ENCODE assay signal across 19 mouse cellular contexts in the genomic region with DNA sequence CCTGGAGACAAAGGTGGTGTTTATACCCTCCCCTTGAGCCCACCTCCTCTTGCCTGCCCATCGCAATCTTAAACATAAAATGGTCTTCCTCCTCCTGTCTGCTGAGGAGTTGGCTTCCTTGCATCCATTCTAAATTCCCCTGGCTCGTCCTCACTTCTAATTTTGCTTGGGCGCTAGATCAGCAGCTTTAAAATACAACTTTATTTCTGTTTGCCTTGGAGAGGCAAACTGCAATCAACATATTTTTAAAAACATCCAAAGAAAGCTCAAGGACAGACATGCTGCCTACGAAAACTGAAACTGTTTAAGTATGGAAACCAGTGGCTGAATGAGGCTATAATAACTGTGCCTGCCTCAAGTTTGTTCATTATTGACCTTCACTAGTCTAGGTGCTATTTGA.
DNase-seq lines count a peak whose midpoint lies in the region; TF ChIP-seq lines count a peak whose summit lies in the region.
"Had no signal": no experiment of that assay in that cellular context is flagged by ENCODE, and none has a peak within 500 bp of the region (broad histone marks: within the 10 kb centered on the region; RNA-seq: fewer than 3 reads in every experiment).

No protein-coding gene starts in this region.

- dilution Hi-C loops in CH12.LX (cut with MboI; ENCODE audit: extremely low pct_ligation_motif_present, extremely low pct_unique_long_range_greater_than_20kb, low sequenced_read_pairs) = no loop called here

- DNase-seq in left cerebral cortex, adult 2 months (ENCODE audit: extremely low spot score in 1 of 2, low spot score in 2 of 2) = no peak
- DNase-seq in left cerebral cortex, postnatal 10 days (ENCODE audit: extremely low spot score in 1 of 2, low spot score in 2 of 2) = no peak
- no peak for DNase-seq in CH12.LX (ENCODE audit: extremely low read depth)
- peak; percentile 51 for DNase-seq in brain, adult 2 months (ENCODE audit: low read depth, low spot score)
- DNase-seq in lung, adult 18-20 months = no peak
- no peak for DNase-seq in heart, postnatal 10 days
- DNase-seq: adrenal gland, adult 2 months; adrenal gland, postnatal 10 days; adrenal gland, postnatal 25 days; cerebellum, adult 11-12 months; cerebellum, adult 2 months; cerebellum, adult 9-10 months; cerebellum, postnatal 10 days; cerebellum, postnatal 25 days; forebrain, postnatal 0 days had no signal

- H3K79me2 ChIP-seq in CH12.LX (replicated peaks; ENCODE audit: control insufficient read depth, extremely low read depth, insufficient read depth, poor library complexity, severe bottlenecking) = no peaks in the 10 kb centered on the region

- in situ Hi-C loops in CH12.LX (cut with MboI; ENCODE audit: low pct_ligation_motif_present, low pct_unique_long_range_greater_than_20kb, low sequenced_read_pairs) = no loop called here

- no peaks in the 10 kb centered on the region for H3K9me3 ChIP-seq in CH12.LX (replicated peaks; ENCODE audit: low read length)
- H3K9me3 ChIP-seq: embryonic facial prominence, embryonic 10.5 days; embryonic facial prominence, embryonic 12.5 days; forebrain, embryonic 13.5 days; forebrain, embryonic 15.5 days had no signal

- H3K27me3 ChIP-seq in CH12.LX (replicated peaks) = no peaks in the 10 kb centered on the region
- H3K27me3 ChIP-seq: embryonic facial prominence, embryonic 12.5 days; forebrain, embryonic 13.5 days; forebrain, embryonic 15.5 days had no signal

- H3K4me1 ChIP-seq in CH12.LX (ENCODE audit: control insufficient read depth in 1 of 2, insufficient read depth in 2 of 2) = peaks cover 5 to 17% of the 10 kb centered on the region in 2 experiments
- H3K4me1 ChIP-seq: embryonic facial prominence, embryonic 10.5 days; embryonic facial prominence, embryonic 12.5 days; forebrain, embryonic 13.5 days had no signal

- no peaks in the 10 kb centered on the region for H3K36me3 ChIP-seq in CH12.LX (replicated peaks in 1 of 2; ENCODE audit: control insufficient read depth in 1 of 2, insufficient read depth in 1 of 2, low read length in 1 of 2)

- intact Hi-C loops in left cerebral cortex, adult 2 months (cut with DNase I) = no loop called here
- intact Hi-C loops in left cerebral cortex, postnatal 10 days (cut with DNase I) = no loop called here
- intact Hi-C loops in heart, postnatal 10 days (cut with DNase I) = no loop called here

- TF ChIP-seq RAD21 in CH12.LX (IDR thresholded peaks at IDR 0.05; ENCODE audit: low read depth, low read length) = no peak

- peak overlapping the region; percentile 45 for H3K27ac ChIP-seq in left cerebral cortex, adult 2 months
- H3K27ac ChIP-seq in CH12.LX (ENCODE audit: insufficient read depth, low read depth) = no peak overlapping the region
- H3K27ac ChIP-seq: embryonic facial prominence, embryonic 10.5 days; embryonic facial prominence, embryonic 12.5 days; forebrain, embryonic 13.5 days; forebrain, embryonic 15.5 days had no signal

- peak overlapping the region; percentile 3; the same call in 1 of the 2 replicates for H3K4me2 ChIP-seq in CH12.LX (ENCODE audit: insufficient read depth, low read depth, poor library complexity, severe bottlenecking)
- H3K4me2 ChIP-seq: embryonic facial prominence, embryonic 12.5 days; forebrain, embryonic 13.5 days; forebrain, embryonic 15.5 days had no signal

- H3K4me3 ChIP-seq in left cerebral cortex, adult 2 months = no peak overlapping the region
- H3K4me3 ChIP-seq in CH12.LX (replicated peaks in 1 of 3; ENCODE audit: low read depth in 2 of 3, low read length in 2 of 3, poor library complexity in 1 of 3) = no peak overlapping the region
- H3K4me3 ChIP-seq: embryonic facial prominence, embryonic 10.5 days; embryonic facial prominence, embryonic 12.5 days; forebrain, embryonic 13.5 days; forebrain, embryonic 15.5 days had no signal

- no peak for TF ChIP-seq EP300 in CH12.LX (IDR thresholded peaks at IDR 0.05; ENCODE audit: low read length)

- TF ChIP-seq CTCF in left cerebral cortex, adult 2 months (IDR thresholded peaks at IDR 0.05) = no peak
- TF ChIP-seq CTCF in CH12.LX (conservative IDR thresholded peaks at IDR 0.05 in 1 of 2, IDR thresholded peaks at IDR 0.05 in 1 of 2; ENCODE audit: low read depth in 2 of 2, low read length in 2 of 2) = no peak

- H3K9ac ChIP-seq in CH12.LX (ENCODE audit: insufficient read depth, low read depth) = no peak overlapping the region
- H3K9ac ChIP-seq: embryonic facial prominence, embryonic 12.5 days; forebrain, embryonic 13.5 days; forebrain, embryonic 15.5 days; forebrain, postnatal 0 days had no signal

- no peak for TF ChIP-seq POLR2A in CH12.LX (IDR thresholded peaks at IDR 0.05; ENCODE audit: low read depth, low read length)

TF ChIP-seq in CH12.LX, 34 proteins besides CTCF, POLR2A, EP300 and RAD21:
- TF ChIP-seq MYC (IDR thresholded peaks at IDR 0.05; ENCODE audit: low read depth, low read length) (no peak), USF1 (IDR thresholded peaks at IDR 0.05; ENCODE audit: low read depth, low read length) (no peak), MEF2A (IDR thresholded peaks at IDR 0.05; ENCODE audit: borderline replicate concordance, low read depth, low read length) (no peak), USF2 (conservative IDR thresholded peaks at IDR 0.05; ENCODE audit: low read depth, low read length) (no peak)
